Mouse (Mus musculus): Measurements from ENCODE around the gene Col4a1.

Gene Col4a1

GRCm38 (mm10) chr8:11197988-11198387, 114.6 kb downstream of the Col4a1 start:
- Histone ChIP-seq H3K9me3 (ENCODE audit: low read length) (no peaks in the 10 kb centered on the region), H3K36me3 (ENCODE audit: insufficient read depth, low read length) (no peaks in the 10 kb centered on the region), H3K4me1 (replicated peaks; ENCODE audit: low read depth, low read length) (no peaks in the 10 kb centered on the region), H3K27me3 (ENCODE audit: insufficient read depth, low read length) (peaks cover 3% of the 10 kb centered on the region; the same call in 1 of the 2 replicates), H3K4me3 (replicated peaks; ENCODE audit: low read length) (no peak overlapping the region)
- TF ChIP-seq POU5F1 (IDR thresholded peaks at IDR 0.05; ENCODE audit: borderline replicate concordance, low read length) (no peak), CTCF (conservative IDR thresholded peaks at IDR 0.05; ENCODE audit: low read length) (no peak), NANOG (IDR thresholded peaks at IDR 0.05; ENCODE audit: borderline replicate concordance, low read length) (no peak)

- no peak for TF ChIP-seq NANOG (IDR thresholded peaks at IDR 0.05; ENCODE audit: borderline replicate concordance, low read length)
- TF ChIP-seq POU5F1 (IDR thresholded peaks at IDR 0.05; ENCODE audit: borderline replicate concordance, low read length) = no peak
- TF ChIP-seq CTCF (conservative IDR thresholded peaks at IDR 0.05; ENCODE audit: low read length) = no peak
- H3K4me3 ChIP-seq (replicated peaks; ENCODE audit: low read length) = no peak overlapping the region
- no peaks in the 10 kb centered on the region for H3K9me3 ChIP-seq (ENCODE audit: low read length)
- no peaks in the 10 kb centered on the region for H3K4me1 ChIP-seq (replicated peaks; ENCODE audit: low read depth, low read length)
- peaks cover 3% of the 10 kb centered on the region; the same call in 1 of the 2 replicates for H3K27me3 ChIP-seq (ENCODE audit: insufficient read depth, low read length)
- H3K36me3 ChIP-seq (ENCODE audit: insufficient read depth, low read length) = no peaks in the 10 kb centered on the region
Measured at GRCm38 (mm10) chr8:11197261-11197660, 115.4 kb downstream of the Col4a1 start.

DNA sequence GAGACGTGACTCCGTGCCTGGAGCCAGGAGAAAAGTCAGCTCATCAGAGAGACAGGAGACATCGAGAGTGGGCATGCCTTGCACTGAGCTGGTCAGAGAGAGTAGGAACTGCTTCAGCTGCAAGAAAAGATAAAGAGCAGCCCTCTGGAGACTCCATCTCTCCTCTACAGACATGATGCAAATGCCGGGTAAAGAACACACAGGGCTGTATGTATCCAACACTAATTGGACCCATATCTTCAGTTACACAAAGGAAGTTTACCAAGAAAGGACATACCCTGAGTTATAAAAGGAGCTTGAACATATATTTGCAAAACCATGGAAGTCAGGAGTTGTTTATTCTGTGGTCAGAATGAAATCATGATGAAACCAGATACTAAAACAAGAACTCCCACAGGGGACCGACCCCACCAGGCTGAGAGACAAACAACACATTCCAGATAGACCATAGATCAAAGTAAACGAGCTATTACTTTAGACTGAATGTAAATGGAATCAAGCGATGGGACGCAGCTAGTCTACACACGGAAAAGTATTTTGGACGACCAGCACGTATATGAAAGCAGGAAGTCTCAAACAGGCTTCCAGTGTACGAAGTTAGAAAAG, 119.8 kb downstream of the Col4a1 start:
- Histone ChIP-seq H3K36me3 (ENCODE audit: insufficient read depth, low read length) (no peaks in the 10 kb centered on the region), H3K27me3 (ENCODE audit: insufficient read depth, low read length) (peaks cover 34% of the 10 kb centered on the region), H3K9me3 (ENCODE audit: low read length) (no peaks in the 10 kb centered on the region), H3K4me1 (replicated peaks; ENCODE audit: low read depth, low read length) (peaks cover 8% of the 10 kb centered on the region), H3K4me3 (replicated peaks; ENCODE audit: low read length) (no peak overlapping the region)
- TF ChIP-seq POU5F1 (IDR thresholded peaks at IDR 0.05; ENCODE audit: borderline replicate concordance, low read length) (no peak), NANOG (IDR thresholded peaks at IDR 0.05; ENCODE audit: borderline replicate concordance, low read length) (no peak), CTCF (conservative IDR thresholded peaks at IDR 0.05; ENCODE audit: low read length) (no peak)

DNA sequence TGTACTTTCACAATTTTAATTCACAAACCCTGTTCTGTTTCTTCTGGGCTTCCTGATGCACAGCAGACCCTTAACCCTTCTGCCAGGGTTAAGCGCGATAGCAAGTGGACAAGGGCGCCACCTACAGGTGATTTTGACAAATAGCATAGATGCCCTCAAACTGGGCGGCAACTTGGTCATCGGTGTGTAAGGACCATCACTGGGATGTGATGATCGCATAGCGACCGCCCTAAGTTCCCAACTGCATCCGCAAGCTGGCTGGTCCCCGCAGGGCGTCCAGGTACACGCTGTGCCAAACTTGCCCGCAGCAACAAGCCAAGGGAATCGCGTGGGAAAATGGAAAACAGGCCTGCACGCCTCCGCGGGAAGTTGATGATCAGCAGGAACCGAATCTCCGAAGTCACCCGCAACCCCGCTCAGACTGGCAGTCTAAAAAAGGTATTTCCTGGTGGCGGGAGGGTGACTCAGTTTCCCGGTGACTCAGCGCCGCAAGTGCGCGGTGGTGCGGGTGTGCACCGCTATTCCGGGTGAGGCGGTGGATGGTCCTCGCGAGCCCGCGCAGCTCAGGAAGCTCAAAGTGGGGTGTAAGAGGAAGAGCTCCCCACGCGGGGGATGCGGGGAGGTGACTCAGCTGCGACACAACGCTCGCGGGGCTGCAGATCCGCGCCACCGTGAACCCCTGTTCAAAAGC, 124.9 kb downstream of the Col4a1 start:
- peak; percentile 77 for TF ChIP-seq CTCF (conservative IDR thresholded peaks at IDR 0.05; ENCODE audit: low read length)
- TF ChIP-seq NANOG (IDR thresholded peaks at IDR 0.05; ENCODE audit: borderline replicate concordance, low read length) = no peak
- Histone ChIP-seq H3K36me3 (ENCODE audit: insufficient read depth, low read length) (no peaks in the 10 kb centered on the region), H3K4me1 (replicated peaks; ENCODE audit: low read depth, low read length) (peaks cover 15% of the 10 kb centered on the region), H3K9me3 (ENCODE audit: low read length) (no peaks in the 10 kb centered on the region), H3K27me3 (ENCODE audit: insufficient read depth, low read length) (peaks cover 74% of the 10 kb centered on the region), H3K4me3 (replicated peaks; ENCODE audit: low read length) (peak overlapping the region; percentile 76)

DNA sequence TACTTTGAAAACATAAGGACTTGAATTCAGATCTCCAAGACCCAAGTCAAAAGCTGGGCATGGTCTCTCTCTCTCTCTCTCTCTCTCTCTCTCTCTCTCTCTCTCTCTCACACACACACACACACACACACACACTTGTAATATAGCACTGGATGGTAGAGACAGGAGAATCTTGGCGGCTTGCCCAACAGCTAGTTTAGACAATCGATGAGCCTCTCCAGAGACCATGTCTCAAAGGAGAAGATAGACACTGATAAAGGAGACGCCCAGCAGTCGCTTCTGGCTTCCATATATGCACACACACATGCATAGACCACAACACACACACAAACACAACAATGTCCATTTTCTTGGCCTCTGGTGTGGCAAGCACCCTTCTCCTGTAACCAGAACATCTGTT, 126.2 kb downstream of the Col4a1 start:
- Histone ChIP-seq H3K4me1 (replicated peaks; ENCODE audit: low read depth, low read length) (peaks cover 15% of the 10 kb centered on the region), H3K36me3 (ENCODE audit: insufficient read depth, low read length) (no peaks in the 10 kb centered on the region), H3K27me3 (ENCODE audit: insufficient read depth, low read length) (peaks cover 82% of the 10 kb centered on the region), H3K4me3 (replicated peaks; ENCODE audit: low read length) (no peak overlapping the region), H3K9me3 (ENCODE audit: low read length) (no peaks in the 10 kb centered on the region)
- TF ChIP-seq CTCF (conservative IDR thresholded peaks at IDR 0.05; ENCODE audit: low read length) (no peak), NANOG (IDR thresholded peaks at IDR 0.05; ENCODE audit: borderline replicate concordance, low read length) (no peak), POU5F1 (IDR thresholded peaks at IDR 0.05; ENCODE audit: borderline replicate concordance, low read length) (no peak)

DNA sequence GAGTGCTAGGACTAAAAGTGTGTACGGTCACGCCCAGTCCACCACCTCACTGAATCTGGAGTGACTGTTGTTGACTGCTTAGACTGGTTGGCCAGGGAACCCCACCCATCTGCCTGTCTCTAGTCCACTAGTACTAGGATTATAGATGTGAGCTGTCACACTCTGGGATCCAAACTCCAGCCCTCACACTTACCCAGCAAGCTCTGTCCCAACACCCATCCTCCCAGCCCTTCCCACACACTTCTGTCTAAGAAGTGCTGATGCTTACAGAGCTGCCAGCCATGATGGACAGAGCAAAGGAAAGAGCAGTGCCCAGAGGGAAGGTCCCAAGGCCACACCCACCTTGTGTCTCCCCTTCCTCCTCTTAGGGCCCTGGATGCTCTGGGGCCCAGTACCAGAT, 127.0 kb downstream of the Col4a1 start:
- H3K4me1 ChIP-seq (replicated peaks; ENCODE audit: low read depth, low read length) = peaks cover 15% of the 10 kb centered on the region
- TF ChIP-seq NANOG (IDR thresholded peaks at IDR 0.05; ENCODE audit: borderline replicate concordance, low read length) (no peak), CTCF (conservative IDR thresholded peaks at IDR 0.05; ENCODE audit: low read length) (no peak)
- no peaks in the 10 kb centered on the region for H3K9me3 ChIP-seq (ENCODE audit: low read length)
- H3K36me3 ChIP-seq (ENCODE audit: insufficient read depth, low read length) = no peaks in the 10 kb centered on the region
- no peak overlapping the region for H3K4me3 ChIP-seq (replicated peaks; ENCODE audit: low read length)
- peaks cover 74% of the 10 kb centered on the region for H3K27me3 ChIP-seq (ENCODE audit: insufficient read depth, low read length)

DNA sequence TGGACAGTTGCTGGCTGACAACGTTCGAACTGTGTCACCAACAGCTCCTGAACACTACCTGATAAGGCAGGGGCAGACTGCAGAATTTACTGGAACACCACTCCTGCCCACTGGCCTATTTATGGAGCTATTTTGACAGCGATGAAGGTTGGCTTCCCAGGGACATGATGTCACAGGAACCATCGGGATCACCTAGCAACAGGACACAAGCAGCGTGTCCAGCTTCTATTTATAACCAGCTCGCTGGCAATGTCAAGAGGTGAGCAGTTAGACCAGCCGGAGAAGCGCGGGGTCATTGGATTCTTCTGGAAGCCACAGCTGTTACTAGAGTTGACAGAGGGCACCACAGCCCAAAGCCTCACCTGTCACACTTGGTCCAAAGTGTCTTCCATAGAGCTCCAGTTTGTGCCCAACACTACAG, 129.0 kb downstream of the Col4a1 start:
- H3K9me3 ChIP-seq (ENCODE audit: low read length) = no peaks in the 10 kb centered on the region
- peaks cover 58% of the 10 kb centered on the region for H3K27me3 ChIP-seq (ENCODE audit: insufficient read depth, low read length)
- no peak for TF ChIP-seq CTCF (conservative IDR thresholded peaks at IDR 0.05; ENCODE audit: low read length)
- TF ChIP-seq NANOG (IDR thresholded peaks at IDR 0.05; ENCODE audit: borderline replicate concordance, low read length) = no peak
- no peak for TF ChIP-seq POU5F1 (IDR thresholded peaks at IDR 0.05; ENCODE audit: borderline replicate concordance, low read length)
- no peaks in the 10 kb centered on the region for H3K36me3 ChIP-seq (ENCODE audit: insufficient read depth, low read length)
- no peak overlapping the region for H3K4me3 ChIP-seq (replicated peaks; ENCODE audit: low read length)
- H3K4me1 ChIP-seq (replicated peaks; ENCODE audit: low read depth, low read length) = peaks cover 15% of the 10 kb centered on the region

DNA sequence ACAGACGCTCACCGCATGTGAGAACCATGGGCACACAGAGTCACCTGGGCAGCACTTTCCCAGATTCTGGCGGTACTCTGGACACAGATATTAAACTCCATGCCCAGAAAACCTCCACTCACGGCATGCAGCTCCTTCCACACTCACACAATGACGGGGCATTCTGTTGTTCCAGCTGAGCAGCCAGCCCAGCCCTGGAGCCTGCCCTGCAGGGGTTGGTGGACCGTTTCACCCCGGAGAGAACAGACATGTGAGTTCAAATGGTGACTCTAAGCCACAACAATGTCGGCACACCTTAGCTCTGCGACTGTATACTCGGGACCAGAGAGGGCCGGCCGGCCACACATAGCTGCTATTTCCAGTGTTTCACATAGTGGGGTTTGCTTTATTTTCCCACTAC, 130.0 kb downstream of the Col4a1 start:
- Histone ChIP-seq H3K27me3 (ENCODE audit: insufficient read depth, low read length) (peaks cover 48% of the 10 kb centered on the region), H3K9me3 (ENCODE audit: low read length) (no peaks in the 10 kb centered on the region), H3K4me3 (replicated peaks; ENCODE audit: low read length) (no peak overlapping the region), H3K4me1 (replicated peaks; ENCODE audit: low read depth, low read length) (peaks cover 5% of the 10 kb centered on the region), H3K36me3 (ENCODE audit: insufficient read depth, low read length) (no peaks in the 10 kb centered on the region)
- no peak for TF ChIP-seq POU5F1 (IDR thresholded peaks at IDR 0.05; ENCODE audit: borderline replicate concordance, low read length)

GRCm38 (mm10) chr8:11182148-11182484, 130.5 kb downstream of the Col4a1 start:
- TF ChIP-seq NANOG (IDR thresholded peaks at IDR 0.05; ENCODE audit: borderline replicate concordance, low read length) = no peak
- no peak for TF ChIP-seq POU5F1 (IDR thresholded peaks at IDR 0.05; ENCODE audit: borderline replicate concordance, low read length)
- TF ChIP-seq CTCF (conservative IDR thresholded peaks at IDR 0.05; ENCODE audit: low read length) = no peak
- Histone ChIP-seq H3K4me3 (replicated peaks; ENCODE audit: low read length) (no peak overlapping the region), H3K36me3 (ENCODE audit: insufficient read depth, low read length) (no peaks in the 10 kb centered on the region), H3K27me3 (ENCODE audit: insufficient read depth, low read length) (peaks cover 43% of the 10 kb centered on the region), H3K9me3 (ENCODE audit: low read length) (no peaks in the 10 kb centered on the region), H3K4me1 (replicated peaks; ENCODE audit: low read depth, low read length) (peaks cover 2% of the 10 kb centered on the region; the same call in 1 of the 2 replicates)

Measured in E14TG2a.4 (cell line).